Mouse (Mus musculus) MEL (cell line): Measurements from ENCODE around the gene Gm45844.

Experiments used
- CHD2 ChIP-seq: IDR thresholded peaks from 2 replicates; pipeline ENCODE4 v1.6.1; 2011; ENCODE audit warnings: low read length, improper control_type of control experiment
- CTCF ChIP-seq, 3 experiments: IDR thresholded peaks in 2 of 3; conservative IDR thresholded peaks in 1 of 3; 2 replicates each; pipeline ENCODE4 v1.5.1; 2011 to 2012; ENCODE audit warnings: low read length in 3 of 3, low read depth in 2 of 3, mild to moderate bottlenecking in 2 of 3, improper control_type of control experiment in 1 of 3, inconsistent platforms in 1 of 3, mixed read lengths in 1 of 3, moderate library complexity in 1 of 3; ENCODE audit not compliant: control insufficient read depth in 1 of 3, insufficient read depth in 1 of 3, poor library complexity in 1 of 3, severe bottlenecking in 1 of 3
- EP300 ChIP-seq, 2 experiments: IDR thresholded peaks; 2 replicates each; pipeline ENCODE4 v1.6.1; 2011; ENCODE audit warnings: improper control_type of control experiment in 2 of 2, low read length in 2 of 2, low read depth in 1 of 2, mild to moderate bottlenecking in 1 of 2
- MAZ ChIP-seq: IDR thresholded peaks from 2 replicates; pipeline ENCODE4 v1.6.1; 2012; ENCODE audit warnings: low read depth, mild to moderate bottlenecking, inconsistent platforms, low read length, improper control_type of control experiment
- POLR2A ChIP-seq, 2 experiments: IDR thresholded peaks; 2 replicates each; pipeline ENCODE4 v1.6.1; 2011 to 2012; ENCODE audit warnings: low read length in 2 of 2, mild to moderate bottlenecking in 2 of 2, control low read depth in 1 of 2, improper control_type of control experiment in 1 of 2, low read depth in 1 of 2, moderate library complexity in 1 of 2; ENCODE audit not compliant: control insufficient read depth in 1 of 2, insufficient read depth in 1 of 2, poor library complexity in 1 of 2
- POLR2AphosphoS5 ChIP-seq: IDR thresholded peaks from 2 replicates; pipeline ENCODE4 v1.6.1; 2012; ENCODE audit warnings: low read depth, borderline replicate concordance, mild to moderate bottlenecking, inconsistent platforms, low read length, moderate library complexity, mixed read lengths
- RAD21 ChIP-seq: IDR thresholded peaks from 2 replicates; pipeline ENCODE4 v1.6.1; 2011; ENCODE audit warnings: mild to moderate bottlenecking, low read depth, low read length, improper control_type of control experiment
- RCOR1 ChIP-seq: IDR thresholded peaks from 2 replicates; pipeline ENCODE4 v1.6.1; 2012; ENCODE audit warnings: low read depth, mild to moderate bottlenecking, inconsistent platforms, low read length, improper control_type of control experiment
- SIN3A ChIP-seq: IDR thresholded peaks from 2 replicates; pipeline ENCODE4 v1.6.1; 2012; ENCODE audit warnings: low read length, improper control_type of control experiment, inconsistent platforms
- USF1 ChIP-seq: IDR thresholded peaks from 2 replicates; pipeline ENCODE4 v1.6.1; 2014; ENCODE audit warnings: low read depth, mild to moderate bottlenecking, inconsistent platforms, low read length, improper control_type of control experiment, moderate library complexity
- USF2 ChIP-seq, 2 experiments: IDR thresholded peaks; 2 replicates each; pipeline ENCODE4 v1.6.1; 2011 to 2012; ENCODE audit warnings: improper control_type of control experiment in 2 of 2, low read length in 2 of 2, borderline replicate concordance in 1 of 2, inconsistent platforms in 1 of 2, low read depth in 1 of 2, mild to moderate bottlenecking in 1 of 2; ENCODE audit not compliant: insufficient read depth in 1 of 2
- ZC3H11A ChIP-seq: IDR thresholded peaks from 2 replicates; pipeline ENCODE4 v1.6.1; 2012; ENCODE audit warnings: low read depth, mild to moderate bottlenecking, inconsistent platforms, low read length, improper control_type of control experiment

DNA sequence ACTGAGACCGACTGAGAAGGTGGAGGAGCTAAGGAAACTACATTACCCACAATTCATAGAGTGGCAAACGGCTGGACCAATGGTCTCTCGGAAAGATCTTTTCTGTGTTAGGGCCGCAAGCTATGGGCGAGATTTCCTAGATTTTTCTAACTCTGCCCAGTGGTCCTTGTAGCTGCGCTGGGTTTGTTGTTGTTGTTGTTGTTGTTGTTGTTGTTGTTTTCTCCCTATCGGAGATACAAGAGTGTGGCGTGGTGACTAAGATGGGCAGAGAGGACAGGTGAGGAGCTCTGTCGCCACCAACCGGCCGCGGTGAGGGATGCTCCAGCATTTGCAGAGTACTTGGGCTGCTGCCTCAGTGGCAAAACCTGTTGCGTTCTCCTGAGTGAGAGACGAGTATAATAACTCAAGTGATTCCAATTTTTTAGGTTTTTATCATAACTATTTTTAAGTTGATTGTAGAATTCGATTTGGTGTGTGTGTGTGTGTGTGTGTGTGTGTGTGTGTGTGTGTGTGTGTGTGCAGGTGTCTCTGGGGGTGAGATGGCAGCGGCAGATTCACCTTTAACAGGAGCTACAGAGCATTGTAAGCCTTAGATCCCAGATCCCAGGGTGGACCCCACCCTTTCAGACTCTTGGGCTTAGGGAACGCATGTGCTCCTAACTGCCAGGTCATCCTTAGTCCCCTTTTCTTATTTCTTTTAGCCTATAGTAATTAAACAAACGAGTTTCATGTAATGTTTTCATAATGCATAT, 89.7 kb downstream of the Gm45844 start:
- no peak for TF ChIP-seq USF1
- no peak for TF ChIP-seq USF2 (IDR thresholded peaks at IDR 0.05; ENCODE audit: borderline replicate concordance in 1 of 2, insufficient read depth in 1 of 2, low read depth in 1 of 2, low read length in 2 of 2)
- peak; percentile 41 to 68 (median 54); a peak in 5 of 6 replicates for TF ChIP-seq CTCF (IDR thresholded peaks at IDR 0.05 in 2 of 3, conservative IDR thresholded peaks at IDR 0.05 in 1 of 3; ENCODE audit: control insufficient read depth in 1 of 3, insufficient read depth in 1 of 3, low read depth in 2 of 3, low read length in 3 of 3, poor library complexity in 1 of 3, severe bottlenecking in 1 of 3)
- no peak for TF ChIP-seq ZC3H11A
- no peak for TF ChIP-seq EP300 (IDR thresholded peaks at IDR 0.05; ENCODE audit: low read depth in 1 of 2, low read length in 2 of 2)
- TF ChIP-seq POLR2A (IDR thresholded peaks at IDR 0.05; ENCODE audit: control insufficient read depth in 1 of 2, insufficient read depth in 1 of 2, low read depth in 1 of 2, low read length in 2 of 2, poor library complexity in 1 of 2), result no peak
- TF ChIP-seq MAZ, result no peak
- TF ChIP-seq POLR2AphosphoS5, result no peak
- no peak for TF ChIP-seq CHD2
- TF ChIP-seq RAD21, result peak; percentile 33
- TF ChIP-seq RCOR1, result no peak
- TF ChIP-seq SIN3A, result no peak
